Mouse (Mus musculus): ENCODE measurements around the gene 4933411K16Rik.

DNA sequence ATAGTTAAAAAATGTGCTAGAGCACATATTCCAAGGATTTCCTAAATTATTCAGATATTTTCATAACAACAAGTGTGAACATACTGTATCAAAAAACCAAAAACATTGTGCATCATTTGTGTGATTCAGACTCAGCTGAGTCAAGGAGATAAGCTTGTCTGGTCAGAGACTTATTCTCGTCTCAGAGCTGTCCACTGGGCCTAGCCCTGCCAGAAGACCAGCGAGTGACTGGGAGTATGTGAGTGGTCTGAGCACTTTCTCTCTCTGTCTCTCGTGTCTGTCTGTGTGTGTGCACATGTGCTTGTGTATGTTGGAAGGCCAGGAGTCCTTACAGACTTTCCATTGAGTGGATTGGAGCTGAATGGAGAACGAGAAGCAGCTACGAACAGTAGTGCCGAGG is 37.0 kb upstream of the 4933411K16Rik start:
- no peak for TF ChIP-seq POLR2A (IDR thresholded peaks at IDR 0.05; ENCODE audit: borderline replicate concordance, insufficient read depth, low read length)
- no peak for TF ChIP-seq CTCF (IDR thresholded peaks at IDR 0.05; ENCODE audit: borderline replicate concordance, insufficient read depth, low read depth, low read length)
